Mouse (Mus musculus) cerebellum, adult 8-10 months (tissue): ENCODE data around the gene Fam69b.
"Not testable (repeated sequence)": the region's sequence is repeated elsewhere in the genome, so short reads cannot be mapped to it uniquely, and the experiment has no call there.

ENCODE experiments used
- DNase-seq: peaks from one replicate; pipeline ENCODE4 v3.0.0; 2022

The Fam69b gene

GRCm38 (mm10) chr2:26663551-26663950 lies 35.3 kb downstream of the Fam69b start:
- not testable (repeated sequence) for DNase-seq

GRCm38 (mm10) chr2:26668746-26669145 lies 40.5 kb downstream of the Fam69b start:
- DNase-seq: no peak

GRCm38 (mm10) chr2:26671182-26671581 lies 42.9 kb downstream of the Fam69b start, which contains the start of gene Lcn4:
TSS of gene Lcn4 (minus strand) at chr2:26671282.
- no peak for DNase-seq
